Mouse (Mus musculus): ENCODE data around the gene Bglap3. TPM values are rescaled to one million over a fixed set of nuclear protein-coding genes. Genes with fewer than 3 reads are reported as not detected.
"Not testable (repeated sequence)": the region's sequence is repeated elsewhere in the genome, so short reads cannot be mapped to it uniquely, and the experiment has no call there.

The Bglap3 gene
- 1.3 and 2.7 TPM in 2 replicates for polyA plus RNA-seq (2015; fragmentation: Nextera tagmentation; extraction: Ambion mirVana)

DNA sequence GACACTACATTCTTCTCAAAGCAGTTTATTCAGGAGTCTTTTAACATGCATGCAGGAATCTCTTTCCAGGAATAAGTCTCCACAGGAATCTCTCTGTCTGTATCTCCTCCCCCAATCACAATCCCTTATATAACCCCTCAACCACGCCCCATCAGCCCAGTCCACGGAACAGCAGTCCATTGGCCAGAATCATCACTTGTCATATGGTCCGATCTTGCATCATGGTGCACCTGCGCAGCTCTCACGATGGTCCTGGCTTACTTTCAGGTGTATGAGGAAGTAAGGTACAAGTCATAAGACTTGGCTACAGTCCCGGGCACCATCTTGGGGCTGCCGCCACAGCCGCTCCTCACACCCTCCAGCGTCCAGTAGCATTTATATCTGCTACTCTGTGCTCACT lies at the start of gene Bglap3:
TSS of gene Bglap3 (minus strand) at position 101 of the 400 bp plus-strand sequence.
- not testable (repeated sequence) for H3K36me3 ChIP-seq; H3K9me3 ChIP-seq; H3K27ac ChIP-seq; H3K4me3 ChIP-seq (replicated peaks); ATAC-seq; H3K27me3 ChIP-seq (replicated peaks); H3K4me2 ChIP-seq (replicated peaks); H3K9ac ChIP-seq; H3K4me1 ChIP-seq (replicated peaks)
- WGBS, result 92% methylated on average over 9 of the region's 9 CpGs

DNA sequence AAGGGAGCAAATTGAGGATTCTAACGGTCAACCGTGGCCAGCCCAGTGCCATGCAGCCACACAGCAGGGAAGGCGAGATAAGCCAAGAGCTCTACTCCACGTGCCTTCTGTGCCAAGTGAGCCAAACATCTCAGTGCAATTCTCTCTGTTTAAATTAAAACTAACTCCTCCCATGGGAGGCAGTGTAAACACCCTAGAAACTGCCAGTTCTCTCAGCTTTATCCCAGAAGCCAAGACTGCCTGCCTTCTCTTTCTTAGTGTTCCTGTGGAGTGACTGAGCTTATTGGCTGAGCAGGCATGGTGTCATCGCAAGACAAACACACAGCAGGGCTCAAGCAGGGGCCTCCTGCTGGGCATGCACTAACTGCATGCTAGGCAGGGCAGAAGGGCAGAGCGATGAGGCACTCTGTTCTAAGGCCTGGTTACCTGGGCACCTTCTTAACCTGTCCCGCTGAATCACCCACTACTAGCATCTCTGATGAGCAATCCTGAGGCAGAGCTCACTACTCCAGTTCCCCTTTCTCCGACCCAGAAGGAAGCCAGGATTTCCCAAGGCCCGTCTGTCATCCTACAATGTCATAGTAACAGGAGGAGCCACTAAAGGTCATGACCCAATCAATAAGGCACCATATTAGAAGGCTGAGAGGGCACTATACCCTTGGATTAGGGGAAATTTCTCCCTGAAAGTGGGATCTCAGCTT lies 49.6 kb upstream of the Bglap3 start:
- 47% methylated on average over 9 of the region's 9 CpGs for WGBS

DNA sequence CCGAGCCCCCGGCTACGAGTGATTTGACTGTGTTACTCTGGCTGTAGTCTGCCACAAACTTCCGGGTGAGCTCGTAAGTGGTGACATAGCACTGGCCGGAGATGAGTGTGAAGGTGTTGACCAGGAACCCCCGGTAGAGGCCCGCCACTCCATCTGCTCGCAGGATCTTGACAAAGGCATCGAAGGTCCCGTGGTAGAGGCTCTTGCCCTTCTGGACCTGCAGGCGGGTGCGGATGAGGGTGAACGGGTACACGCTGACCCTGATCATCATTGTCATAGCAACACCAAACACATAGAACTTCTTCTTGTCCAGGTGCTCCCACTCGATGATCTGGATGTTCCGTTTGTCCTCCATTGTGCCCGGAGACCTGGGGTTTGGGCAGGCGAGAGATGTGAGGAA lies 48.2 kb upstream of the Bglap3 start:
- H3K27me3 ChIP-seq (replicated peaks), result no peaks in the 10 kb centered on the region
- no peaks in the 10 kb centered on the region for H3K9me3 ChIP-seq
- no peak for ATAC-seq
- H3K36me3 ChIP-seq, result peaks cover 31% of the 10 kb centered on the region
- H3K4me1 ChIP-seq (replicated peaks), result peaks cover 30% of the 10 kb centered on the region
- WGBS, result 94% methylated on average over 19 of the region's 19 CpGs
- no peak overlapping the region for H3K9ac ChIP-seq
- H3K27ac ChIP-seq, result no peak overlapping the region
- no peak overlapping the region for H3K4me3 ChIP-seq (replicated peaks)
- no peak overlapping the region for H3K4me2 ChIP-seq (replicated peaks)

More for the DNA sequence above, 49.6 kb upstream of the Bglap3 start:
- Histone ChIP-seq H3K4me1 (replicated peaks) (peaks cover 27% of the 10 kb centered on the region), H3K4me3 (replicated peaks) (no peak overlapping the region), H3K27me3 (replicated peaks) (no peaks in the 10 kb centered on the region), H3K9me3 (no peaks in the 10 kb centered on the region), H3K27ac (0 out of 2 replicates have a peak overlapping the region, but pooled peaks have one; percentile 22), H3K36me3 (peaks cover 30% of the 10 kb centered on the region), H3K9ac (no peak overlapping the region; the same call in 1 of the 2 replicates), H3K4me2 (replicated peaks) (peak overlapping the region; percentile 22)
- peak; percentile 46 for ATAC-seq

DNA sequence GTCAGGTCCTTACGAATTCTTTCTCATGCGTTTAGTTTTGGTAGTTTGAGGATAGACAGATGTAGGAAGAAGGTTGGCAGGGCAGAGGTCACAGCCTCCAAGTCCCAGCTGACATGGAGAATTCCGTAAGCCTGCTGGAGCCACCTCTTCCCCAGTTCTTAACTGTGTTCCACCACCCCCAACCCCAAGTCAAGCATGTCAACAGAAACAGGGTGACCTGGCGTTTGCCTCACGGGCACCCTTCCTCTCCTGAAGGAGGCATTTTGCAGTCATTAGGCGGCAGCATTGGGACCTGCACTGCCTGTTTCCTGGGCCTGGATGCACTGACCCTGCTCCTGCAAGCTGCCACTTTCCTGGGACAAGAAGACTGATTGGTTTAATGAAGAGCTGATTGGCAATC lies 45.5 kb upstream of the Bglap3 start:
- H3K36me3 ChIP-seq, result peaks cover 36% of the 10 kb centered on the region
- no peak for ATAC-seq
- 70% methylated on average over 6 of the region's 6 CpGs for WGBS

DNA sequence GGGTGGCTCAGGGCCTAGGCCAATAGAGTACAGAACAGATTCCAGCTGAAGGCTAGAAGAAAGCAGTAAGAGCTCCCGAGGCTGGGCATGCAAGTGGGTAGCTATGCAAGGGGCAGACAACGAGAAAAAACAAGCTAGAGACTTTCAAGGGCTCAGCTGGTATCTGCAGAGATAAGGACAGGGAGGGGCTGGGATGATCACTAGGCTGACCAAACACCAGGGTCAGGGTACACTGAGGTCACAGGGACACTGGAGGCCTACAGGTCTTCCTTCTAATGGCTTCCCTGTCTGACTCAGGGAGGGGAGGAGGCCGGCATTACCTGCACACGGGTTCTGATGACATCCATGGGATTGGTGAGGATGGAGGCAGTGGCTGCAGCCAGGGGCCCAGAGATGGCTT lies 43.1 kb upstream of the Bglap3 start:
- H3K9ac ChIP-seq, result no peak overlapping the region
- H3K4me2 ChIP-seq (replicated peaks), result 0 out of 2 replicates have a peak overlapping the region, but pooled peaks have one; percentile 22
- WGBS, result 59% methylated on average over 4 of the region's 4 CpGs
- H3K4me1 ChIP-seq (replicated peaks), result peaks cover 12% of the 10 kb centered on the region
- no peak overlapping the region for H3K4me3 ChIP-seq (replicated peaks)
- H3K36me3 ChIP-seq, result peaks cover 32% of the 10 kb centered on the region
- ATAC-seq, result peak; percentile 64; the same call in 1 of the 2 replicates
- no peaks in the 10 kb centered on the region for H3K27me3 ChIP-seq (replicated peaks)
- H3K27ac ChIP-seq, result no peak overlapping the region
- no peaks in the 10 kb centered on the region for H3K9me3 ChIP-seq

More for the DNA sequence above, 45.5 kb upstream of the Bglap3 start:
- Histone ChIP-seq H3K4me2 (replicated peaks) (no peak overlapping the region), H3K27me3 (replicated peaks) (no peaks in the 10 kb centered on the region), H3K9ac (no peak overlapping the region), H3K27ac (no peak overlapping the region), H3K9me3 (no peaks in the 10 kb centered on the region), H3K4me1 (replicated peaks) (peaks cover 21% of the 10 kb centered on the region), H3K4me3 (replicated peaks) (no peak overlapping the region)

DNA sequence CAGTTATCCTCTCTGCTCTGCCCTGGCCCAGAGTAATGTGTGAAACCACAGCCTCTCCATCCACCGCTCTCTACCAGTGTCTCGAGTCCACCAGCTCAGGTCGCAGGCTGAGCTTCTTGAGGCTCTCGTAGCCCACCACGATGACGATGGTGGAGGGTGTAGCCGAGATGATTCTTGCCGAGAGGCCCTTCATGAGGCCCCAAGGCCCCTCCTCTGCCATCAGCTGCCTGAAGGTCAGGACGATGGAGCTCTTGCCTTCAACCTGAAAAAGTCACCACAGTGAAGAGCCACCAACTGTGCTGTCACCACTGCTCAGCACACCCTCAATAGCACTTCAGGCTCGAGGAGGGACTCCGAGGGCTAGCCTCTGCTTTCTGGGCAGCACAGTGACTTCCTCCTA lies 40.1 kb upstream of the Bglap3 start:
- Histone ChIP-seq H3K4me1 (replicated peaks) (peaks cover 28% of the 10 kb centered on the region), H3K36me3 (peaks cover 12% of the 10 kb centered on the region; the same call in 1 of the 2 replicates), H3K4me3 (replicated peaks) (no peak overlapping the region), H3K9me3 (no peaks in the 10 kb centered on the region), H3K27me3 (replicated peaks) (no peaks in the 10 kb centered on the region), H3K4me2 (replicated peaks) (no peak overlapping the region), H3K9ac (no peak overlapping the region), H3K27ac (no peak overlapping the region)
- no peak for ATAC-seq
- 86% methylated on average over 11 of the region's 11 CpGs for WGBS

DNA sequence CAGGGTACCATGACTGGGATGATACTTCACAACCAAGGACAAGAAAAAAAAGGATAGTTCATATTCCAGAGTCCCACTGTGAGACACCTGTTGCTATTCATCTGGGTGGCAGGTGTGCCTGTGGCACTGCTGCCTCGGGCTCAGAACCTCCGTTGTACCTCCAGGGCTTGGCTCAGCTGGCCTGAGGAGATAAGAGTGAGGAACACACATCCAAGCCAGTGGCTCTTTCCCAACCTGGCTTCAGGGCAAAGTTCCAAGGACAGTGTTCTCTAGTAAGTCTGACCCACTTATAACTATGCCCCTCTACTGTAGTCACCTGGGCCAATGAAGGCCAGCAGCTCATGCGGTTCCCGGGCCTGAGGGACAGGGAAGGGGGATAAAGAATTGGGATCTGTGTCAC lies 39.1 kb upstream of the Bglap3 start:
- H3K27me3 ChIP-seq (replicated peaks), result no peaks in the 10 kb centered on the region
- no peak for ATAC-seq
- H3K4me3 ChIP-seq (replicated peaks), result no peak overlapping the region
- no peak overlapping the region for H3K9ac ChIP-seq
- H3K27ac ChIP-seq, result no peak overlapping the region
- peaks cover 8% of the 10 kb centered on the region; the same call in 1 of the 2 replicates for H3K36me3 ChIP-seq
- 81% methylated on average over 4 of the region's 4 CpGs for WGBS
- H3K4me1 ChIP-seq (replicated peaks), result peaks cover 28% of the 10 kb centered on the region
- H3K4me2 ChIP-seq (replicated peaks), result no peak overlapping the region
- H3K9me3 ChIP-seq, result no peaks in the 10 kb centered on the region

DNA sequence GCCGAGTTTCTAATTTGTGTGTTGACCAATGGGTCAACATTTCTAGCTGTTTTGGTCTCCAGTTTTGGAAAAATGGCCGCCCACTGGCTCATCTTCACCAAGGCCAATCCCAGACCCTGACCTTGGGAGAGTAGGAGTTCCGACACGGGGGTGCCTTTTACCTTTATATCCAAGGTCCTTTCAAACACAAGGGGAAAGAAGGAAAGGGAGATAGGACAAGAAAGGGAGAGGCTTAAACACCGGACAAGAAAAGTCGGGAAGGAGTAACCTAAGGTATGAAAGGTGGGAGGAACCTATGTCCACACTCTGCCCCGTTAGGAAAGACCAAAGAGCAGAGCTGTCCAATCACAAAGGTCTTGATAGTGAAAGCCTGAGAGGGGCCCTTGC lies 38.1 kb upstream of the Bglap3 start:
- no peaks in the 10 kb centered on the region for H3K27me3 ChIP-seq (replicated peaks)
- H3K4me2 ChIP-seq (replicated peaks), result peak overlapping the region; percentile 83
- H3K4me3 ChIP-seq (replicated peaks), result peak overlapping the region; percentile 68
- no peaks in the 10 kb centered on the region for H3K9me3 ChIP-seq
- H3K36me3 ChIP-seq, result 0 out of 2 replicates have a peak, but pooled peaks cover 8% of the 10 kb centered on the region
- WGBS, result 15% methylated on average over 7 of the region's 7 CpGs
- peak; percentile 11; the same call in 1 of the 2 replicates for ATAC-seq
- peak overlapping the region; percentile 24; the same call in 1 of the 2 replicates for H3K9ac ChIP-seq
- H3K4me1 ChIP-seq (replicated peaks), result peaks cover 23% of the 10 kb centered on the region
- H3K27ac ChIP-seq, result peak overlapping the region; percentile 97

DNA sequence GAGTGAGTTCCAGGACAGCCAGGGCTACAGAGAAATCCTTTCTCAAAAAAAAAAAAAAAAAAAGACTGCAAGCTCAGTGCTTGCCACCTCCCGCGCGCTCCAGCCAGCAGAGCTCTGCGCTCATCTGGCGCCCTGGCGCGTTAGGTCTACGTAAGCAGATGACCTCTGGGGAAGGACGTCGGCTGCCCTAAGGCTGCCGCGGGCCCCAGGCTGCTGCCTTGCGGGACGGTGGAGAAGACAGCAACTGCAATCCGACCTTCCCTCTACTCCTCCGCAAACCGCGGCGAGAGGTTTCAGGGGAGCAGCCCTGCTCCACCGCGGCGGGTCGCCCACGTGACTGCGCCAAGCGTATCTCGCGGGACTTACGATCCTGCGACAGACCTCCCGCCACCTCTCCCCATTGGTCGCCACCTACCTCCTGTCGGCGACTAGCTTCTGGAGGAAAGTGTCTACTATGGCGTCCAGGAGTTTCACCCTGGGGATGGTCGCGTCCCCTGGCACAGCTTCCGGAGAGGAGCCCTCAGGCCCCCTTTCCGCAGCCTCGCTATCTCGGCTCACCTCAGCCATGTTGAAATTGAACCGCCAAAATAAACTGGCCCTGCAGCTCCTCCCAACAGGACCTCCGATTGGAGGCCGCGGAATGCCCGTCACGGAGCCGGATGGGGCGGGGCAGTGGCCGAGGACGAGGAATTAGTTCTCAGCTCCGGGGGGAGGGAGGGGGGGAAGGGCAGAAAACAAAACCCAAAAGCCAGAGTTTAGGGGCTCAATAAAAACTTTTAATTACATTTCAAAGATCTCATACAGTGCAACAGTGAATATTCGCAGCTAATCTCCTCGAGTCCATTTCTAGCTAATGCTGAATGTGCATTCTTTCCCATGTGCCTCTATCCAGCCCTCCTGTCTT lies 37.5 kb upstream of the Bglap3 start, which contains the start of gene Pmf1:
TSS of gene Pmf1 (minus strand) at position 591 of the 904 bp plus-strand sequence.
- Histone ChIP-seq H3K4me1 (replicated peaks) (peaks cover 23% of the 10 kb centered on the region), H3K4me2 (replicated peaks) (peak within 1 kb of the TSS; percentile 83), H3K27ac (peak within 1 kb of the TSS; percentile 97), H3K4me3 (replicated peaks) (peak within 1 kb of the TSS; percentile 68), H3K36me3 (0 out of 2 replicates have a peak, but pooled peaks cover 8% of the 10 kb centered on the region), H3K9ac (peak within 1 kb of the TSS; percentile 93), H3K9me3 (no peaks in the 10 kb centered on the region), H3K27me3 (replicated peaks) (no peaks in the 10 kb centered on the region)
- peak; percentile 95 for ATAC-seq
- WGBS, result under 1% methylated on average over 54 of the region's 54 CpGs

DNA sequence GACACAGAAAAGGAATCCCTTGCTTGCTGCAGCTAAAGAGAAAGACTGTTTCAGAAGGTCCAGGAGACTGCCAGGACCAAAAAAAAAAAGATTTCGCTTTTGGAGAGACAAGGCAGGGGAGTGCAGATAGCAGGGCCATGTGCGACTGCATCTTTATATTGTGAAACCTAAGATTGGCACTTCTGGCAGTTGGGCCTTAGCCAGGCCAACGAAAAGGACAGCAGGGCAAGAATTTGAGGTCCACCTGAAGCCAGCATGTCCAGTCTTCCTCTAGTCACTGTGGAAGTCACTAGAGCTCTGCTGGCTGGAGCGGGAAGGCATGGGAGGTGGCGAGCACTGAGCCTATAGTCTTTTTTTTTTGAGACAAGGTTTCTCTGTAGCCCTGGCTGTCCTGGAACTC lies 36.4 kb upstream of the Bglap3 start:
- Histone ChIP-seq H3K4me3 (replicated peaks) (peak overlapping the region; percentile 68), H3K27me3 (replicated peaks) (no peaks in the 10 kb centered on the region), H3K9me3 (no peaks in the 10 kb centered on the region), H3K9ac (peak overlapping the region; percentile 93), H3K27ac (peak overlapping the region; percentile 97; the same call in 1 of the 2 replicates), H3K36me3 (0 out of 2 replicates have a peak, but pooled peaks cover 8% of the 10 kb centered on the region), H3K4me1 (replicated peaks) (peaks cover 23% of the 10 kb centered on the region), H3K4me2 (replicated peaks) (peak overlapping the region; percentile 83)
- ATAC-seq, result no peak
- WGBS, result 63% methylated on average over 5 of the region's 5 CpGs

DNA sequence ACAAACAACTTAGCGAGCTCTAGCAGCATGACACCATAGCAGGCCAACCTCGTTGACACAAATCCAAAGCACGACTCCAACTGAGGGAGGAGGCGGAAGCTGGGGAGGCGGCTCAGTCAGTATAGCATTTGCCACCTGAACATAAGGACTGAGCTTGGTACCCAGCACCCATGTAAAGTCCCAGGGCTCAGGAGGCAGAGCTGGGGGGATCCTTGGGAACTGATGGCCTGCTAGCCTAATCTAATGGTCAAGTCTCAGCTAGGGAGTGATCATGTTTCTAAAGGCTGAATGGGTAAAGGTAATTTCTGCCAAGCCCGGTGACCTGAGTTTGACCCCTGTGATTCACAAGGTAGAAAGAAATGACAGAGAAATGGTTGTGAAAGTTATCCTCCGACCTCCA lies 35.0 kb upstream of the Bglap3 start:
- no peak overlapping the region for H3K9ac ChIP-seq
- ATAC-seq, result no peak
- H3K27ac ChIP-seq, result no peak overlapping the region
- no peaks in the 10 kb centered on the region for H3K27me3 ChIP-seq (replicated peaks)
- 0 out of 2 replicates have a peak, but pooled peaks cover 3% of the 10 kb centered on the region for H3K36me3 ChIP-seq
- H3K4me2 ChIP-seq (replicated peaks), result no peak overlapping the region
- no peaks in the 10 kb centered on the region for H3K9me3 ChIP-seq
- peaks cover 23% of the 10 kb centered on the region for H3K4me1 ChIP-seq (replicated peaks)
- WGBS, result 47% methylated on average over 7 of the region's 7 CpGs
- no peak overlapping the region for H3K4me3 ChIP-seq (replicated peaks)

DNA sequence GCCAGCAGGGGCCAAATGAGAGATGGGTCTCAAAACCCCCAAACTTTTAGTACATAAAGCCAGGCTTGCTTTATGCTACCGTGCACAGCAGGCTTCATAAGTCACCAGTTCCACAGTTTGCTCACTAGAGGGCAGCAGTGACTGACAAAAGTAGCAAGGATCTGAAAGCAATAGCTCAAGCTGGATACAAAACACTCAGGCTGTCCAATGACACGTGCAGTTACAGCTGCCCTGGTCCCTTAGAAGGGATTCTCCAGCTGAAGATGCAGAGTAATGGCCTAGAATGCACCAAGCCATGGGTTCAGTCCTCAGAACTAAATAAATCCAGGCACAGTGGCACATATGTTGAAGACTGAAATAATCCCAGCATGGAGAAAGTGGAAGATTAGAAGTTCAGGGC lies 34.5 kb upstream of the Bglap3 start:
- Histone ChIP-seq H3K27me3 (replicated peaks) (no peaks in the 10 kb centered on the region), H3K36me3 (no peaks in the 10 kb centered on the region), H3K27ac (no peak overlapping the region), H3K9ac (no peak overlapping the region), H3K4me2 (replicated peaks) (no peak overlapping the region), H3K4me1 (replicated peaks) (peaks cover 23% of the 10 kb centered on the region), H3K9me3 (no peaks in the 10 kb centered on the region), H3K4me3 (replicated peaks) (no peak overlapping the region)
- 0% methylated on average over 2 of the region's 2 CpGs for WGBS
- no peak for ATAC-seq

Data from intestine, embryonic 15.5 days (tissue).